Mouse (Mus musculus) liver, postnatal 0 days (tissue): ENCODE data around the gene Ptgr1. TPM values are rescaled to one million over a fixed set of nuclear protein-coding genes. Genes with fewer than 3 reads are reported as not detected.

Source experiments
- ATAC-seq: fragments of 200-750 bp; cut with Nextera tagmentation; 2 replicates; pipeline ENCODE4 v1.8.0; 2017; ENCODE audit warnings: mild to moderate bottlenecking, moderate library complexity
- DNase-seq: peaks from one replicate; pipeline ENCODE4 v3.0.0-alpha.2; 2016
- H3K27ac ChIP-seq: fragments of 300-500 bp; sonication (generic); 2 replicates; pipeline ENCODE4 v1.5.1; 2014; ENCODE audit warnings: antibody characterized with exemption, moderate library complexity, mild to moderate bottlenecking, low read depth
- H3K27me3 ChIP-seq: fragments of 300-500 bp; sonication (generic); 2 replicates; pipeline ENCODE4 v1.6.1; 2014; ENCODE audit warnings: low read length, control low read depth, mixed read lengths; ENCODE audit not compliant: insufficient read depth
- H3K36me3 ChIP-seq: fragments of 300-500 bp; sonication (generic); replicated peaks from 2 replicates; pipeline ENCODE4 v1.6.1; 2014; ENCODE audit warnings: mild to moderate bottlenecking, control low read depth, low read length, moderate library complexity, mixed read lengths; ENCODE audit not compliant: insufficient read depth
- H3K4me1 ChIP-seq: fragments of 300-500 bp; sonication (generic); 2 replicates; pipeline ENCODE4 v1.6.1; 2014; ENCODE audit warnings: antibody characterized with exemption, mild to moderate bottlenecking, control low read depth; ENCODE audit not compliant: insufficient read depth
- H3K4me2 ChIP-seq: fragments of 300-500 bp; sonication (generic); 2 replicates; pipeline ENCODE4 v1.6.1; 2014; ENCODE audit warnings: low read depth, mild to moderate bottlenecking, low read length, moderate library complexity, mixed read lengths
- H3K4me3 ChIP-seq: fragments of 300-500 bp; sonication (generic); 2 replicates; pipeline ENCODE4 v1.5.1; 2014; ENCODE audit warnings: low read depth, low read length
- H3K9ac ChIP-seq: fragments of 300-500 bp; sonication (generic); replicated peaks from 2 replicates; pipeline ENCODE4 v1.6.1; 2014; ENCODE audit warnings: mild to moderate bottlenecking, moderate library complexity
- H3K9me3 ChIP-seq: fragments of 300-500 bp; sonication (generic); 2 replicates; pipeline ENCODE4 v1.6.1; 2016; ENCODE audit warnings: mild to moderate bottlenecking, control low read depth, low read length, mixed read lengths
- CTCF ChIP-seq: sonication (generic); IDR thresholded peaks from 2 replicates; pipeline ENCODE4 v1.5.1; 2016; ENCODE audit warnings: antibody characterized with exemption, low read depth
- EP300 ChIP-seq: IDR thresholded peaks from 2 replicates; pipeline ENCODE4 v1.6.1; 2016; ENCODE audit warnings: antibody characterized with exemption, low read depth, mild to moderate bottlenecking
- WGBS: fragments of 180-500 bp; shearing (Covaris S2); extraction: QIAGEN DNeasy Blood & Tissue Kit; methylation state at CpG from one replicate; pipeline ENCODE4 v1.1.7; 2014; ENCODE audit not compliant: insufficient replicate concordance; 5-methylcytosine and 5-hydroxymethylcytosine counted together
- polyA plus RNA-seq: library from polyadenylated mRNA; unstranded; fragments of >200 nt; fragmentation: Nextera tagmentation; extraction: Ambion mirVana; gene quantifications from 2 replicates; pipeline ENCODE4 v1.2.1, GENCODE M21; 2015

Ptgr1 gene
- polyA plus RNA-seq, 1 experiment from 2014 or later: 6.8 TPM

DNA sequence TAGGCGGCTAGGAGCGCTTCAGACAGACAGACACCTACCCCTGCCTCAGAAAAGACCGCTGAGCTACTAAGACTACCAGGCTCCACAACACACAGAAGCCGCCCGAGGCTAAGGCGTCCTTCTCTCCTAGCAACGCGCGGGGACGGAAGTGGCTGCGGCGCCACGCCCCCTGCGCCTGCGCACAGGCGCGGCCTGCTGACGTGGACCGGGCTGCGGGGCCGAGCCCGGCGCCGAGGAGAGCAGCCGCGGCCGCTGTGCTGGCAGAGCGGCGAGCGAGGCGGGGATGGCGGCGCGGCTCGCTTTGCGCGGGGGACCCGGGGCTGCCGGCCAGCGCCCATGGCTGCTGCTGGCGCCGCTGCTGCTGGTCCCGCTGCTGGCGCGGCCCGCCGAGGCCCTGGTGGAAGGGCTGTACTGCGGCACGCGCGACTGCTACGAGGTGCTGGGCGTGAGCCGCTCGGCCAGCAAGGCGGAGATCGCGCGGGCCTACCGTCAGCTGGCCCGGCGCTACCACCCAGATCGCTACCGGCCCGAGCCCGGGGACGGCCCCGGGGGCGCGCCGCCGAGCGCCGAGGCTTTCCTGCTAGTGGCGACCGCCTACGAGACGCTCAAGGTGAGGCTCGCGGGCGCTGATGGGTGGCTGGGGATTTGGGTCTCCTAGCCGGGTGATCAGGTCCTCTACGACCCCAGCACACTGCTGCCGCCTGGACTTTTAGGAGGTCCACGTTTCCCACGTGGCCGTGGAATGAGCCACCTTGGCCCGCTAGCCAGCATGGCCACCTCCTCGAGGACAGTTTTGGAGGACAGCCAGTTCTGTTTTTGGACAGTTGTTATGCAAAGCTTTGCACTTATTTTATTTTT, 16.3 kb upstream of the Ptgr1 start, which contains the start of gene Gm20503:
Gene Gm20503, plus strand, starts transcription at position 263 of the 858 bp plus-strand sequence.
- DNase-seq (peak; percentile 93), ATAC-seq (peak; percentile 95)
- no peak for TF ChIP-seq CTCF
- TF ChIP-seq EP300: no peak
- Histone ChIP-seq H3K27ac (peak within 1 kb of the TSS; percentile 93), H3K27me3 (no peaks in the 10 kb centered on the region), H3K4me2 (peak within 1 kb of the TSS; percentile 97), H3K36me3 (no peaks in the 10 kb centered on the region), H3K4me1 (peaks cover 35% of the 10 kb centered on the region), H3K9ac (peak within 1 kb of the TSS; percentile 90), H3K9me3 (no peaks in the 10 kb centered on the region), H3K4me3 (peak within 1 kb of the TSS; percentile 93)
- WGBS: under 1% methylated on average over 82 of the region's 89 CpGs

DNA sequence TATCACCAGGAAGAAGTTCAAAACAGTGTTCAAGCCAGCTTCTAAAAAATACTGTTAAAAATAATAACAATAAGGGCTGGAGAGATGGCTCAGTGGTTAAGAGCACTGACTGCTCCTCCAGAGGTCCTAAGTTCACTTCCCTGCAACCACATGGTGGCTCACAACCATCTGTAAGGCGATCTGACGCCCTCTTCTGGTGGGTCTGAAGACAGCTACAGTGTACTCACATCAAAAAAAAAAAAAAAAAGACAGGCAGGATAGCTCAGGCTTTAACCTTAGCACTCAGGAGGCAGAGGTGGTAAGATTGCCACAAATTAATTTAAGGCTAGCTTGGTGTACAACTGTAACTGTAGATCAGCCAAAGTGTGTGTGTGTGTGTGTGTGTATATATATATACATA, 13.7 kb upstream of the Ptgr1 start:
- H3K4me1 ChIP-seq: peaks cover 16% of the 10 kb centered on the region
- no peak overlapping the region for H3K9ac ChIP-seq
- no peak for TF ChIP-seq EP300
- peak; percentile 69 for TF ChIP-seq CTCF
- 3% methylated on average over 2 of the region's 2 CpGs for WGBS
- H3K27ac ChIP-seq: no peak overlapping the region
- peak; percentile 59 for DNase-seq
- no peak overlapping the region for H3K4me3 ChIP-seq
- no peak overlapping the region for H3K4me2 ChIP-seq
- H3K27me3 ChIP-seq: no peaks in the 10 kb centered on the region
- no peaks in the 10 kb centered on the region for H3K9me3 ChIP-seq
- H3K36me3 ChIP-seq: no peaks in the 10 kb centered on the region
- ATAC-seq: no peak

DNA sequence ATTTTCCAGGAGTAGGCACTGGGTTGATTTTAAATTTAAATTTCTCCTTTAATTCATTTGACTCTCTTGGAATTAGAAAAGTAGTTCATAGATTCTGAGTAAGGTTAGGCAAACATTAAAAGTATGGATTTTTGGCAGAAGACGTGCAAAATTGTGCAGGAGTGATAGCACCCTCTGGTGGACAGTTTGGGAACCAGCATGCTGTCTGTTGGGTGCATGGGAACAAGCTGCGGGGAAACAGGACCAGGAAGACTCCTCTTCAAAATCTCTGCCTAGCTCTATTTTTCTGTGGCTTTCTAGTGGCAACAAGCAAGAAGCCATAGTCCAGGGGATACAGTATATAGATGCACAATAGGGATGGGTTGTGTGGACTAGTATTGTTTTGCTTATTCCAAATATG, 12.8 kb upstream of the Ptgr1 start:
- no peak overlapping the region for H3K9ac ChIP-seq
- ATAC-seq: no peak
- TF ChIP-seq CTCF (peak; percentile 95), EP300 (no peak)
- H3K4me3 ChIP-seq: no peak overlapping the region
- H3K4me1 ChIP-seq: peaks cover 15% of the 10 kb centered on the region
- no peaks in the 10 kb centered on the region for H3K27me3 ChIP-seq
- H3K36me3 ChIP-seq: no peaks in the 10 kb centered on the region
- peak; percentile 78 for DNase-seq
- no peak overlapping the region for H3K27ac ChIP-seq
- H3K4me2 ChIP-seq: no peak overlapping the region
- no peaks in the 10 kb centered on the region for H3K9me3 ChIP-seq
- 3% methylated on average over 2 of the region's 2 CpGs for WGBS

DNA sequence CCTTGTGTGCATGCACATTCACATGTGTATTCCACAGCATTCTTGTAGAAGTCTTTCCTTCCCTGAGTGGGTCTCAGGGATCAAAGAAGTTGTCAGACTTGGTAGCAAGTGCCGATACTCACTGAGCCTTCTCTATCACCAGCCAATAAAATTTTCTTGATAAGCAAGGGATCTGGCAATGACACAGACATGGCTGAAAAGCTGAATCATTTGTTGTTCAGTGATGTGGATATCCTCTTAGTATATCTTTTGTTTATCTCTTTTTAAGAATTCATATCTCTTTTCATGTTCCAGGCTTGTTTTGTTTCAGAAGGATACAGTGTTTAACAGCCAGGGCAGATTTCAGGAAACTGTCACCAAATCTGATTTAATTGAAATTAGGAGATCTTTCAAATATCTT, 11.8 kb upstream of the Ptgr1 start:
- ATAC-seq: no peak
- no peak overlapping the region for H3K27ac ChIP-seq
- no peak for DNase-seq
- no peak overlapping the region for H3K4me2 ChIP-seq
- no peaks in the 10 kb centered on the region for H3K36me3 ChIP-seq
- peaks cover 6% of the 10 kb centered on the region; the same call in 1 of the 2 replicates for H3K4me1 ChIP-seq
- no peak overlapping the region for H3K4me3 ChIP-seq
- WGBS: 69% methylated on average over 1 of the region's 1 CpGs
- no peaks in the 10 kb centered on the region for H3K27me3 ChIP-seq
- no peak overlapping the region for H3K9ac ChIP-seq
- no peak for TF ChIP-seq EP300
- TF ChIP-seq CTCF: no peak
- H3K9me3 ChIP-seq: no peaks in the 10 kb centered on the region

DNA sequence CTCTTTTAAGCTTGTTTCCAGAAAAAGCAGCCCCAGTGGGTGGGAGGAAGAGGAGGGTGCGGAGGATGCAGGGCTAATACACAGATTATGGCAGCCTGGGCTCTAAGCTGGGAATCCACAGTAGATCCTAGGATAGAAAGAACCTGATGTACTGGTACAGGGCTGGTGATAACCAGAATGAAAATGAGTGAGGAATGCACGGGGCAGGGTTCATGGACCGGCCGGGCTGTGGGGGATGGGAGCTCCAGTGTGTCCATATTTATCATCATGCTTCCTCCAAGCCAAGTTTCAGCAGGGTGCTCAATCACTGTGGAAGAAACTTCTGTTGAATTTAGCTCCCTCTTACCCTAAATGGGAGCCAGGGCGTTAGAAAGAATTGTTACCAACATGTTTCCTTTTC, 10.2 kb upstream of the Ptgr1 start:
- Histone ChIP-seq H3K36me3 (no peaks in the 10 kb centered on the region), H3K27me3 (no peaks in the 10 kb centered on the region), H3K9me3 (no peaks in the 10 kb centered on the region), H3K27ac (no peak overlapping the region), H3K4me2 (no peak overlapping the region), H3K4me3 (no peak overlapping the region), H3K9ac (no peak overlapping the region), H3K4me1 (peaks cover 12% of the 10 kb centered on the region)
- TF ChIP-seq CTCF: no peak
- no peak for ATAC-seq
- WGBS: 64% methylated on average over 5 of the region's 5 CpGs
- peak; percentile 42 for DNase-seq

DNA sequence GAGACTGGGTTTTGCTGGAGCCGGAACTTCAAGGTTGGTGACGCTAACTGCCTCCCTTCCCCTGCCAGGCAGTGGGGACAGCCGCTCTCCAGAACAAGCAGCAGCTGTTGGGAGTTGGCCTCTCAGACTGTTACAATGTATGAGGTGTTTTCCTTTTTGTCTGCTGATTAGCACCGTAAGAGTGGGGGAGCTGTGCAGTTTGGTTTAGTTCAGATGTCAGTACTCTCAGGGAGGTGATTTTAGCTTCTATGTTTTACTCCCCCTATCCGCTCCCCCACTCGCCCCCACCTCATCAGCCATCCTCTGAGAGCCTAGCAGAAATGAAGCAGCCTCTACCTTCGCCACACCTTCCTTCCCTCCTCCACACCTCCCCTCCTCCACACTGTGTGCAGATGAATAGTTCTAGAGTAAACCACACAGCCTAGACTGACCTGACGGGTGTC, 8.4 kb upstream of the Ptgr1 start:
- no peak overlapping the region for H3K4me3 ChIP-seq
- H3K9ac ChIP-seq: no peak overlapping the region
- no peak overlapping the region for H3K27ac ChIP-seq
- H3K27me3 ChIP-seq: no peaks in the 10 kb centered on the region
- H3K36me3 ChIP-seq: no peaks in the 10 kb centered on the region
- H3K4me2 ChIP-seq: no peak overlapping the region
- ATAC-seq (no peak), DNase-seq (no peak)
- H3K9me3 ChIP-seq: no peaks in the 10 kb centered on the region
- H3K4me1 ChIP-seq: peaks cover 22% of the 10 kb centered on the region
- WGBS: 60% methylated on average over 8 of the region's 8 CpGs
- TF ChIP-seq EP300 (no peak), CTCF (no peak)
